Mouse (Mus musculus) forebrain, embryonic 13.5 days (tissue): Measurements from ENCODE around the gene Gm38100. TPM values are rescaled to one million over a fixed set of nuclear protein-coding genes. Genes with fewer than 3 reads are reported as not detected.

Experiments
- ATAC-seq: fragments of 200-750 bp; cut with Nextera tagmentation; 2 replicates; pipeline ENCODE4 v1.8.0; 2017
- H3K27ac ChIP-seq: fragments of 300-500 bp; sonication (generic); 2 replicates; pipeline ENCODE4 v1.5.1; 2015; ENCODE audit warnings: inconsistent platforms, mild to moderate bottlenecking, moderate library complexity
- H3K27me3 ChIP-seq: fragments of 300-500 bp; sonication (generic); 2 replicates; pipeline ENCODE4 v1.6.1; 2015; ENCODE audit warnings: mild to moderate bottlenecking, inconsistent platforms
- H3K36me3 ChIP-seq: fragments of 300-500 bp; sonication (generic); 2 replicates; pipeline ENCODE4 v1.6.1; 2015; ENCODE audit warnings: mild to moderate bottlenecking, inconsistent platforms; ENCODE audit not compliant: poor library complexity, severe bottlenecking
- H3K4me1 ChIP-seq: fragments of 300-500 bp; sonication (generic); 2 replicates; pipeline ENCODE4 v1.6.1; 2015; ENCODE audit warnings: inconsistent platforms
- H3K4me2 ChIP-seq: fragments of 300-500 bp; sonication (generic); 2 replicates; pipeline ENCODE4 v1.6.1; 2015; ENCODE audit warnings: inconsistent platforms, mild to moderate bottlenecking, moderate library complexity
- H3K4me3 ChIP-seq: fragments of 300-500 bp; sonication (generic); 2 replicates; pipeline ENCODE4 v1.5.1; 2015; ENCODE audit warnings: mild to moderate bottlenecking, inconsistent platforms
- H3K9ac ChIP-seq: fragments of 300-500 bp; sonication (generic); 2 replicates; pipeline ENCODE4 v1.6.1; 2015; ENCODE audit warnings: mild to moderate bottlenecking, inconsistent platforms
- H3K9me3 ChIP-seq: fragments of 300-500 bp; sonication (generic); replicated peaks from 2 replicates; pipeline ENCODE4 v1.6.1; 2016; ENCODE audit warnings: inconsistent platforms
- WGBS: fragments of 180-500 bp; shearing (Covaris S2); methylation state at CpG from one replicate; pipeline ENCODE4 v1.1.7; 2015; 5-methylcytosine and 5-hydroxymethylcytosine counted together
- polyA plus RNA-seq: library from polyadenylated mRNA; unstranded; fragments of >200 nt; fragmentation: Nextera tagmentation; extraction: Ambion mirVana; gene quantifications from 2 replicates; pipeline ENCODE4 v1.2.1, GENCODE M21; 2015

Gm38100 gene
- polyA plus RNA-seq, 1 experiment from 2014 or later, result 0.18 TPM

- Histone ChIP-seq H3K9ac (no peak overlapping the region), H3K4me3 (no peak overlapping the region), H3K9me3 (no peaks in the 10 kb centered on the region), H3K4me2 (no peak overlapping the region), H3K27ac (no peak overlapping the region), H3K36me3 (no peaks in the 10 kb centered on the region), H3K4me1 (no peaks in the 10 kb centered on the region), H3K27me3 (no peaks in the 10 kb centered on the region)
- WGBS, result 46% methylated on average over 7 of the region's 7 CpGs
- ATAC-seq, result peak; percentile 66
These were observed 4.0 kb downstream of the Gm38100 start for GRCm38 (mm10) chr1:175923848-175924787.

DNA sequence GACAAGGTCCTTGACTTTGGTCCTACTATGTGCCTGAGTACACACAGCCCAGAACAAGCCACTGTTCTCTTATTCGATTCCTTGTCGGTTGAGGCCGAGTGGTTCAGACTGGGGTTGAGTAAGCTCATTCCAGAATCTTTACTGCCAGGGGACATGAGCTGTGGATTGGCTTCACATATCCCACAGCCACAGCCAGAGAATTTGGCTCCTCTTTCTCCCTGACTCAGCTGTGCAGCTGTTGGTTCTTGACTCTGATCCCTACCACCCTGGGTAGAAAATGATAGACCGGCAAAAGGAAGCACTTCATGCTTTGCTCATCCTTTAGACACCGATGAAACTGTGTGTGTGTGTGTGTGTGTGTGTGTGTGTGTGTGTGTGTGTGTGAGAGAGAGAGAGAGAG is 11.3 kb downstream of the Gm38100 start:
- Histone ChIP-seq H3K9me3 (no peaks in the 10 kb centered on the region), H3K4me1 (no peaks in the 10 kb centered on the region), H3K36me3 (no peaks in the 10 kb centered on the region), H3K4me2 (no peak overlapping the region), H3K9ac (no peak overlapping the region), H3K4me3 (no peak overlapping the region), H3K27me3 (no peaks in the 10 kb centered on the region), H3K27ac (no peak overlapping the region)
- ATAC-seq, result no peak
- WGBS, result 94% methylated on average over 5 of the region's 5 CpGs

DNA sequence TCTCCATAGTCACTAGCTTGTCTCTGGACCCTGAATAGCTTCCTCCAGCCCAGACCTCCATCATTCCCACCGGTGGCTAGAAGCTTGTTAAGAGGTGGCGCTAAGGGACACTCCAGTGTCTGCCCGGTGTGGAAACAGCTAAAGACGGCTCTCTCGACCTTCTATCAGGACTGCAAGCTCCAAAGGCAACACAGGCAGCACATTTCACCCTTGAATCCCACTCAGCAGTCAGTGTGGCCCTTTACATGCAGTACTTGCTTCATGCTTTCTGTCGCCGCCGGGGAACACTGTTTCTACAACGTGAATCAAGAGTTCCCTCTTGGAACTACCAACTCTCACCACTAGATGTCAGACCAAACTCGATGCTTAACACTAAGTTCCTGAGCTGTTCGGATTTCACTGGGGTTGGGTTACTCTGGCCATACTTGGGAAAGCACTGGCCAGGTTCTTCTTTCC is 16.2 kb downstream of the Gm38100 start:
- Histone ChIP-seq H3K36me3 (no peaks in the 10 kb centered on the region), H3K4me3 (no peak overlapping the region)

GRCm38 (mm10) chr1:175938731-175939130 is 18.6 kb downstream of the Gm38100 start:
- 74% methylated on average over 3 of the region's 3 CpGs for WGBS
- H3K27ac ChIP-seq, result no peak overlapping the region
- no peaks in the 10 kb centered on the region for H3K4me1 ChIP-seq
- ATAC-seq, result no peak
- no peaks in the 10 kb centered on the region for H3K27me3 ChIP-seq
- no peaks in the 10 kb centered on the region for H3K9me3 ChIP-seq
- H3K9ac ChIP-seq, result no peak overlapping the region
- H3K36me3 ChIP-seq, result no peaks in the 10 kb centered on the region
- H3K4me3 ChIP-seq, result no peak overlapping the region
- no peak overlapping the region for H3K4me2 ChIP-seq

More for the DNA sequence above, 16.2 kb downstream of the Gm38100 start:
- no peaks in the 10 kb centered on the region for H3K4me1 ChIP-seq
- H3K9ac ChIP-seq, result no peak overlapping the region
- no peaks in the 10 kb centered on the region for H3K9me3 ChIP-seq
- H3K4me2 ChIP-seq, result peak overlapping the region; percentile 50
- no peaks in the 10 kb centered on the region for H3K27me3 ChIP-seq
- no peak overlapping the region for H3K27ac ChIP-seq
- peak; percentile 89 for ATAC-seq
- 10% methylated on average over 11 of the region's 11 CpGs for WGBS

GRCm38 (mm10) chr1:175943168-175943567 is 23.0 kb downstream of the Gm38100 start:
- H3K9me3 ChIP-seq, result no peaks in the 10 kb centered on the region
- H3K4me2 ChIP-seq, result no peak overlapping the region

DNA sequence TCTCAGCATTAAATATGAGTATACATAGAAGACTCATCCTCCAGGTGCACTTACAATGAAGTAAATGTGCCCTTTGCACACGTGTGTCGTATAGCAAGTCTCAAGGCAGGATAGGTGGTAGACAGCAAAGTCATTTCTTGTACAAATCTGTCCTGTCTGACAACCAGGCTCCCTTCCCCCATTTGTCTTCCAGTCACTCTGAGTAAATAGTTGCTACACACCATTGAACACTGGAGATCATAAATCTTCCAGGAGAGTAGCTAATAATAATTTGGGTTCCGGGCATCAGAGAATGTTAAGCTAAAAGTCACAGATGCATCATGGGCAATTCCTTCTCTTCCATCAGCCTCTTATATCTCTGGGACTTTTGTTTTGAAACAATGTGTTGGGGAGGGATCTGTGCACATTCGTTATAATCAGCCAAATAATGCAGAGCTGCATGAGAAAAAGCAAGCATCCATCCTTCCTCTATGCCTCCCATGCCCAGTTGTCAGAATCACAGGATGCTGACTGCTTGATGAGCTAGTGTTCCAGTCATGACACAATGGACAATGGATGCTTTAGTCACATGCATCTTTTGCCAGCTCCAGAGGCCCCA is 26.7 kb downstream of the Gm38100 start:
- Histone ChIP-seq H3K4me3 (no peak overlapping the region), H3K4me1 (no peaks in the 10 kb centered on the region), H3K9me3 (no peaks in the 10 kb centered on the region), H3K27ac (no peak overlapping the region), H3K9ac (no peak overlapping the region), H3K36me3 (no peaks in the 10 kb centered on the region), H3K4me2 (no peak overlapping the region), H3K27me3 (no peaks in the 10 kb centered on the region)
- ATAC-seq, result no peak
- WGBS, result 78% methylated on average over 4 of the region's 4 CpGs

More at GRCm38 (mm10) chr1:175943168-175943567, 23.0 kb downstream of the Gm38100 start:
- H3K4me3 ChIP-seq, result no peak overlapping the region
- no peaks in the 10 kb centered on the region for H3K36me3 ChIP-seq
- no peak overlapping the region for H3K27ac ChIP-seq
- no peak for ATAC-seq
- H3K9ac ChIP-seq, result no peak overlapping the region
- no peaks in the 10 kb centered on the region for H3K4me1 ChIP-seq
- 95% methylated on average over 7 of the region's 7 CpGs for WGBS
- no peaks in the 10 kb centered on the region for H3K27me3 ChIP-seq

GRCm38 (mm10) chr1:175950421-175950820 is 30.3 kb downstream of the Gm38100 start:
- H3K36me3 ChIP-seq, result no peaks in the 10 kb centered on the region
- H3K9me3 ChIP-seq, result no peaks in the 10 kb centered on the region
- H3K9ac ChIP-seq, result no peak overlapping the region
- H3K4me1 ChIP-seq, result no peaks in the 10 kb centered on the region
- no peak overlapping the region for H3K4me2 ChIP-seq
- ATAC-seq, result no peak
- H3K27ac ChIP-seq, result no peak overlapping the region
- 85% methylated on average over 3 of the region's 3 CpGs for WGBS
- H3K4me3 ChIP-seq, result no peak overlapping the region
- no peaks in the 10 kb centered on the region for H3K27me3 ChIP-seq

DNA sequence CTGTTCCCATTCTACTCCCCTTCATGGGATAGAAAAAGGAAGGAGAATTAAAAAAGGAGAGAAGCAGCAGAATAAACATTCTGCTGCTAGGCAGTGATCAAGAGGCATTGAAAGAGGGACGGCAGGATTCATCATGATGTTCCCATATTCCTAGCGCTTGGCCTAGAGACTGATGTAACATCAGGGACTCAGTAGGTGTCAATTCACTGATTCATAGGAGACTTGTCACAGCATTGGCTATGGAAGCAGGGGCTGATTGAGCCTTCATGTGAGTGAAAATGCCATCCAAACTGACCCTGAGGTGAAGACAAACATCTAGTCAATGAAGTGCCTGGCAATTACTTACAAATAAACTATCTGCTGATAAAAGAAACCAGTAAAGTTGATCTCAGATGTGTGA is 30.7 kb downstream of the Gm38100 start:
- no peaks in the 10 kb centered on the region for H3K27me3 ChIP-seq
- no peak overlapping the region for H3K4me3 ChIP-seq
- H3K9ac ChIP-seq, result no peak overlapping the region
- H3K4me1 ChIP-seq, result no peaks in the 10 kb centered on the region
- WGBS, result 89% methylated on average over 2 of the region's 2 CpGs
- no peak for ATAC-seq
- no peak overlapping the region for H3K4me2 ChIP-seq
- no peak overlapping the region for H3K27ac ChIP-seq
- H3K36me3 ChIP-seq, result no peaks in the 10 kb centered on the region
- no peaks in the 10 kb centered on the region for H3K9me3 ChIP-seq

- no peaks in the 10 kb centered on the region for H3K27me3 ChIP-seq
- H3K9me3 ChIP-seq, result no peaks in the 10 kb centered on the region
- no peak for ATAC-seq
- H3K27ac ChIP-seq, result no peak overlapping the region
- no peak overlapping the region for H3K4me2 ChIP-seq
- no peak overlapping the region for H3K4me3 ChIP-seq
- H3K36me3 ChIP-seq, result no peaks in the 10 kb centered on the region
- 89% methylated on average over 2 of the region's 2 CpGs for WGBS
- H3K9ac ChIP-seq, result no peak overlapping the region
- H3K4me1 ChIP-seq, result no peaks in the 10 kb centered on the region
These were observed 41.7 kb downstream of the Gm38100 start for GRCm38 (mm10) chr1:175961786-175962185.

GRCm38 (mm10) chr1:175967004-175967745 is 47.0 kb downstream of the Gm38100 start:
- Histone ChIP-seq H3K4me1 (no peaks in the 10 kb centered on the region), H3K4me3 (no peak overlapping the region), H3K36me3 (no peaks in the 10 kb centered on the region), H3K9me3 (no peaks in the 10 kb centered on the region), H3K27me3 (no peaks in the 10 kb centered on the region), H3K27ac (no peak overlapping the region), H3K4me2 (no peak overlapping the region), H3K9ac (no peak overlapping the region)
- no peak for ATAC-seq
- WGBS, result 89% methylated on average over 5 of the region's 5 CpGs

- H3K4me2 ChIP-seq, result no peak overlapping the region
- no peaks in the 10 kb centered on the region for H3K4me1 ChIP-seq
- H3K27ac ChIP-seq, result no peak overlapping the region
- no peak overlapping the region for H3K9ac ChIP-seq
- H3K4me3 ChIP-seq, result no peak overlapping the region
- 51% methylated on average over 5 of the region's 5 CpGs for WGBS
- H3K9me3 ChIP-seq, result no peaks in the 10 kb centered on the region
- no peak for ATAC-seq
- H3K36me3 ChIP-seq, result no peaks in the 10 kb centered on the region
- H3K27me3 ChIP-seq, result no peaks in the 10 kb centered on the region
These were observed 50.6 kb downstream of the Gm38100 start for GRCm38 (mm10) chr1:175970710-175971109.
